ENCODE assay signal across 14 mouse cellular contexts in the genomic region with DNA sequence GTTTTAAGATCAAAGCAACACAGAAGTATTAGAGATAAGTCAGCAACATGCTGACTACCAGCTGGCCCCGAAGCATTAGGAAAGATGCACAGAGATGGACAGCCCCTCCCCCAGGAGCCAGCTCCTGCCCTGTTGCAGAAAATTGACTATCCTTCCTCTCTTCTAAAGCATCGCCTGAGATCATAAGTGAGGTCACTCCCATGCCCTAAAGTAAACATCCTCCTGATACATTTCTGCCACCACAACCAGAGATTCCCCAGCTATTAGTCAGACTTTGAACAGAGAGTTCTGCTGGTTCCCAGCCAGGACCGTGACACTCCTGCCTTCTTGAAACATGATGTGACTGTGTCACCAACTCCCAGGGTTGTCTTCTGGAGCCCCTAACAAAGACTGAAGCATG. TPM values are rescaled to one million over a fixed set of nuclear protein-coding genes. Genes with fewer than 3 reads are reported as not detected.
A peak's percentile ranks its signal among the peaks of the same experiment; 100 is the strongest.
DNase-seq lines count a peak whose midpoint lies in the region; ATAC-seq and TF ChIP-seq lines count a peak whose summit lies in the region.
"Had no signal": no experiment of that assay in that cellular context is flagged by ENCODE, and none has a peak within 500 bp of the region (broad histone marks: within the 10 kb centered on the region; RNA-seq: fewer than 3 reads in every experiment).

No protein-coding gene starts in this region.

- 9% methylated on average over 3 of the region's 3 CpGs for WGBS in kidney, embryonic 16.5 days
- WGBS in stomach, postnatal 0 days, result 21% methylated on average over 3 of the region's 3 CpGs

- ATAC-seq in kidney, embryonic 16.5 days (ENCODE audit: low FRiP score, low TSS enrichment), result peak; percentile 31; the same call in 1 of the 2 replicates
- no peak for ATAC-seq in stomach, postnatal 0 days (ENCODE audit: low FRiP score, low TSS enrichment)
- ATAC-seq: forebrain, postnatal 0 days; intestine, postnatal 0 days had no signal

- no peak overlapping the region for H3K27ac ChIP-seq in kidney, embryonic 16.5 days (ENCODE audit: low read length)
- no peak overlapping the region for H3K27ac ChIP-seq in stomach, postnatal 0 days (replicated peaks)
- H3K27ac ChIP-seq: hindbrain, embryonic 10.5 days; layer of hippocampus, adult 2 months had no signal

- no peak for DNase-seq in kidney, postnatal 25 days
- peak; percentile 79 for DNase-seq in adrenal gland, adult 8-10 months
- DNase-seq in lung, postnatal 14 days, result peak; percentile 67
- DNase-seq in frontal cortex, postnatal 36 days (ENCODE audit: low spot score in 2 of 2), result no peak
- no peak for DNase-seq in cerebellum, postnatal 14 days
- no peak for DNase-seq in stomach, postnatal 0 days (ENCODE audit: low spot score)

- no peak overlapping the region for H3K9ac ChIP-seq in kidney, embryonic 16.5 days (replicated peaks; ENCODE audit: low read length)
- no peak overlapping the region for H3K9ac ChIP-seq in stomach, postnatal 0 days (ENCODE audit: low read length)
- H3K9ac ChIP-seq: forebrain, postnatal 0 days had no signal

- no peak overlapping the region for H3K4me2 ChIP-seq in kidney, embryonic 16.5 days (replicated peaks; ENCODE audit: low read depth, low read length)
- no peak overlapping the region for H3K4me2 ChIP-seq in stomach, postnatal 0 days (replicated peaks; ENCODE audit: low read depth)
- H3K4me2 ChIP-seq: liver, embryonic 11.5 days had no signal

- no peaks in the 10 kb centered on the region for H3K79me3 ChIP-seq in C2C12 (ENCODE audit: low read depth)

- H3K36me3 ChIP-seq in kidney, embryonic 16.5 days (ENCODE audit: insufficient read depth, low read length), result no peaks in the 10 kb centered on the region
- no peaks in the 10 kb centered on the region for H3K36me3 ChIP-seq in C2C12 (ENCODE audit: control insufficient read depth, insufficient read depth)
- no peaks in the 10 kb centered on the region for H3K36me3 ChIP-seq in stomach, postnatal 0 days (ENCODE audit: control insufficient read depth, insufficient read depth, low read length)
- H3K36me3 ChIP-seq: hindbrain, embryonic 10.5 days had no signal

- H3K27me3 ChIP-seq in kidney, embryonic 16.5 days (ENCODE audit: insufficient read depth, low read length), result no peaks in the 10 kb centered on the region
- H3K27me3 ChIP-seq in C2C12 (ENCODE audit: control insufficient read depth, insufficient read depth, insufficient read length), result no peaks in the 10 kb centered on the region
- H3K27me3 ChIP-seq in stomach, postnatal 0 days (ENCODE audit: control insufficient read depth, insufficient read depth, low read length), result no peaks in the 10 kb centered on the region
- H3K27me3 ChIP-seq: megakaryocyte, embryonic 14.5 days had no signal

- no peaks in the 10 kb centered on the region for H3K79me2 ChIP-seq in C2C12 (ENCODE audit: control insufficient read depth, insufficient read depth)

- peaks cover 5% of the 10 kb centered on the region; the same call in 1 of the 2 replicates for H3K4me1 ChIP-seq in kidney, embryonic 16.5 days (ENCODE audit: insufficient read depth, low read length)
- H3K4me1 ChIP-seq in stomach, postnatal 0 days (replicated peaks; ENCODE audit: control insufficient read depth, insufficient read depth), result no peaks in the 10 kb centered on the region
- H3K4me1 ChIP-seq: hindbrain, embryonic 10.5 days; megakaryocyte, embryonic 14.5 days had no signal

- no peak overlapping the region for H3ac ChIP-seq in C2C12 (ENCODE audit: control insufficient read depth, insufficient read length, low read depth)

- TF ChIP-seq EP300 in stomach, postnatal 0 days (optimal IDR thresholded peaks at IDR 0.05), result no peak

- H3K9me3 ChIP-seq in kidney, embryonic 16.5 days (ENCODE audit: low read length), result no peaks in the 10 kb centered on the region
- H3K9me3 ChIP-seq in stomach, postnatal 0 days (ENCODE audit: control insufficient read depth, low read length), result no peaks in the 10 kb centered on the region
- H3K9me3 ChIP-seq: hindbrain, embryonic 10.5 days; megakaryocyte, embryonic 14.5 days had no signal

- TF ChIP-seq CTCF in C2C12 (IDR thresholded peaks at IDR 0.05; ENCODE audit: control insufficient read depth, insufficient read depth, insufficient read length), result no peak
- no peak for TF ChIP-seq CTCF in stomach, postnatal 0 days (IDR thresholded peaks at IDR 0.05; ENCODE audit: low read depth)

- no peak overlapping the region for H3K4me3 ChIP-seq in kidney, embryonic 16.5 days (ENCODE audit: low read length)
- H3K4me3 ChIP-seq in C2C12 (ENCODE audit: insufficient read depth, poor library complexity, severe bottlenecking), result no peak overlapping the region
- H3K4me3 ChIP-seq in stomach, postnatal 0 days (ENCODE audit: low read depth, low read length), result no peak overlapping the region
- H3K4me3 ChIP-seq: hindbrain, embryonic 10.5 days; layer of hippocampus, adult 2 months; megakaryocyte, embryonic 14.5 days had no signal

TF ChIP-seq in C2C12, 6 proteins besides CTCF, POLR2A, EP300 and RAD21:
- peak; percentile 57 for TF ChIP-seq MAX (IDR thresholded peaks at IDR 0.05)
- TF ChIP-seq CEBPB (IDR thresholded peaks at IDR 0.05; ENCODE audit: low read depth), result no peak
- TF ChIP-seq USF1 (IDR thresholded peaks at IDR 0.05; ENCODE audit: low read depth), result no peak

RNA-seq across cellular contexts. Expression of a gene that starts 45.3 kb away (rescaled TPM):
- 3.5 TPM in 2 replicates for polyA plus RNA-seq in kidney, embryonic 16.5 days (2015; fragmentation: Nextera tagmentation; extraction: Ambion mirVana)
- 0.02 TPM for polyA plus RNA-seq in C2C12 (2012; fragmentation: generic; extraction: Trizol)
- 10 to 100 TPM; 24.7 to 38.5 (median 30.6) TPM for total RNA-seq in adrenal gland, adult 8-10 months (2022)
- polyA plus RNA-seq in stomach, postnatal 0 days (2015; fragmentation: Nextera tagmentation; extraction: Ambion mirVana), result 1.9 and 2.6 TPM in 2 replicates

Comparison
In these comparisons a context has a peak if more than half of its experiments do, and no peak if none do; other contexts are left out.
1. DNase-seq: peak in adrenal gland, adult 8-10 months (single experiment) and lung, postnatal 14 days (single experiment); none in kidney, postnatal 25 days (0 of 2), frontal cortex, postnatal 36 days (0 of 2), cerebellum, postnatal 14 days (0 of 2) and stomach, postnatal 0 days (single experiment).